Mouse (Mus musculus): Measurements from ENCODE around the gene Stx1a. TPM values are rescaled to one million over a fixed set of nuclear protein-coding genes. Genes with fewer than 3 reads are reported as not detected.

Gene Stx1a
- polyA plus RNA-seq, 1 experiment from 2014 or later: 6.6 TPM

DNA sequence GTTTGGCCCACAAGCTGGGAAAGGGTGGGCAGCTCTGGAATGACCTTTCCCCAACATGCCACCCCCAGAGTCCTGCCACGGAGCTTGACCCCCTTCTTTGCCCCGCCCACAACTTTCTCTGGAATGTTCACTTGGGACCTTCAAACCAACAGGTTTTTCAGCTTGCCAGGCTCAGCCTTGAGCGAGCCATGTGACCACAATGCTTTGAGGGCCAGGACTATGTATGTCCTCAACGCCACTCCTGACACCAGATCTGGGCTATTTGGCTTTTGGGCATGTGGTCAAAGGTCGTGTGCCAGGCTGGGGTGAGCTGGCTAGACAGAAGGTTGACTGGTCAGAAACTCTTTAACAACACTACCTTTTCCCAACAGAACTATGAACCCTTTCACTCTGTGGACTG lies 21.1 kb upstream of the Stx1a start:
- 0 out of 2 replicates have a peak overlapping the region, but pooled peaks have one; percentile 42 for H3K27ac ChIP-seq
- H3K27me3 ChIP-seq (ENCODE audit: insufficient read depth, low read length): no peaks in the 10 kb centered on the region
- H3K4me3 ChIP-seq (replicated peaks; ENCODE audit: low read depth, low read length): no peak overlapping the region
- no peak overlapping the region for H3K9ac ChIP-seq (ENCODE audit: low read depth, low read length)
- ATAC-seq (replicated peaks; ENCODE audit: low FRiP score, low read depth): peak; percentile 67
- no peak for TF ChIP-seq CTCF (IDR thresholded peaks at IDR 0.05; ENCODE audit: low read depth)
- peaks cover 4% of the 10 kb centered on the region; the same call in 1 of the 2 replicates for H3K4me1 ChIP-seq (replicated peaks; ENCODE audit: insufficient read depth, low read length)
- no peak for DNase-seq (ENCODE audit: low spot score)
- no peak overlapping the region for H3K4me2 ChIP-seq (ENCODE audit: low read length)
- H3K9me3 ChIP-seq (replicated peaks; ENCODE audit: low read length): no peaks in the 10 kb centered on the region
- no peaks in the 10 kb centered on the region for H3K36me3 ChIP-seq (ENCODE audit: insufficient read depth, low read length)
- WGBS: 58% methylated on average over 5 of the region's 5 CpGs

DNA sequence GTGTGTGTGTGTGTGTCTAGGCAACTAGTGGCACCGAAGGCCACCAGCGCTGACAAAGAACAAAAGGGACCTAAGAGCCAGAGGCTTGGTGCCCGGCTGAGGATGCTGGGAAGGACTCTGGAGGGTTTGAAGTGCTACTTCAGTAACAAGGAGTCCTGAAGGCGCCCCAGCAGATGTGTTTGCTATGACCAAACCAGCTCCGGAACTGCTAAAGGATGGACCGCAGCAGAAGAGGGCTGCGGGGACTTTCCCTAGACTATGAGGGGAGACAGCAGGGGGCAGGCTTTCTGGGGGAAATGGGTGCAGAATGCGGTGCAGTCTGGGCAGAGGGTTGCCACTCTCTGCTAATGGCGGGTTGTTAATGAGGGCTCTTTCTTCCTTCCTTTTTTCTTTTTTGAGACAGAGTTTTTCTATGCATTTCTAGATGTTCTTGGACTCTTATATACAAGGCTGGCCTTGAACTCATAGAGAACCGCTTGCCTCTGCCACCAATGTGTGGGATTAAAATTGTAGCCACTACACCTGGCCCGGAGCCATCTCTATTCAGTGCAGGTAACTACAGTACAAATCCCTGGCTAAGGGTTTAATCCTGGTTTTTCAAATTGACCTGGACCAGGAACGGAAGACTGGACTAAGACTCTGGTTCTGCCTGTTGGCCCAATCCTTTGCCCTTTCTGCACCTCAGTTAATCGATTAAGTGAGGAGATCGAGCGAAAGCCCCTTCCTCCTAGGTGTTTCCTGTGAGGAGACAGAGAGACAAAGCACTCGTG lies 15.3 kb upstream of the Stx1a start:
- 36% methylated on average over 16 of the region's 16 CpGs for WGBS
- no peak for DNase-seq (ENCODE audit: low spot score)
- peak overlapping the region; percentile 72 for H3K4me2 ChIP-seq (ENCODE audit: low read length)

DNA sequence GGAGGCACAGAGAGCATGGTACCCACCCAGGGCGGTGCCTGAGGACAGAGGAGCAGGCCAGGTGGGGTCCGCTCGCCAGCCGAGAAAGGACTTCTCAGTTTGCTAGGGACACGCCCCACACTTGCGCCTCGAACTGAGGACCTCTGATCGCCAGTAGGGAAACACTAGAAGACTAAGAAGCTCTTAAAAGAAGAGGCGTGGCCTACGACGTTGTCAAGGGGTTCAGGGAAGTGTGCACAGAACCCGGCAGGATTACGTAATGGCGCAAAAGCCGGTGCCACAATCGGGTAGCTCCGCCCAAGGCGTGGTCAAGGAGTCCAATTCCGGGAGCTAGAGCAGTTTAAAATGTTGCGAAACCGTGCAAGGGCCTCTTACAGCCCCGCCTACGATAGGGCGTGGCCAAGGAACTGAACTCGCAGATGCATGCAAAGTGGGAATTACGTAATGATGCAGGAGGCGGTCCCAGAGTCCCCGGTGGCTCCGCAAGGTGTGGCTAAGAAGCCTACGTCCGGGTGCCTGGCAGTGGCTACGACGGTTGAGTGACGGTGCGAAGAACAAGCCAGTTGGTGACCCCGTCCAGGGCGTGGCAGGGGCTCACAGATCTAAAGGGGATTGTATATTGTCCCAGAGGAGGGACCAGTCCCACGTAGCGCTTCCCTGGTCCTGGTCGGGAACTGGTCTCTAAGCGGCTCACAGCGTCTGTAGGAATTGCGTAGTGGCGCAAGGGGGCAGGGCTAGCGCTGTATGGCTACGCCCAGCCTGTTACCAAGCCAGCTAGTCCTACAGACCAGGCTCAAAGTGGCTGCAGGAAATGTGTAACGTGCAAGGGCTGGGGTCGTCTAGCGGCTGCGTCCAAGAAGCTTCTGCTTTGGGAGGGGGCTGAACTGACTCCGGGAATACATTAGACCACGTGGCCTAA lies 14.4 kb upstream of the Stx1a start, which contains the start of gene Abhd11:
Gene Abhd11, plus strand, starts transcription at position 482 of the 919 bp plus-strand sequence.
- Histone ChIP-seq H3K4me2 (ENCODE audit: low read length) (peak within 1 kb of the TSS; percentile 72), H3K9me3 (replicated peaks; ENCODE audit: low read length) (no peaks in the 10 kb centered on the region), H3K9ac (ENCODE audit: low read depth, low read length) (peak within 1 kb of the TSS; percentile 63), H3K4me1 (replicated peaks; ENCODE audit: insufficient read depth, low read length) (peaks cover 6% of the 10 kb centered on the region; the same call in 1 of the 2 replicates), H3K27me3 (ENCODE audit: insufficient read depth, low read length) (no peaks in the 10 kb centered on the region), H3K27ac (peak within 1 kb of the TSS; percentile 96), H3K36me3 (ENCODE audit: insufficient read depth, low read length) (no peaks in the 10 kb centered on the region), H3K4me3 (replicated peaks; ENCODE audit: low read depth, low read length) (peak within 1 kb of the TSS; percentile 54)
- under 1% methylated on average over 52 of the region's 52 CpGs for WGBS
- TF ChIP-seq CTCF (IDR thresholded peaks at IDR 0.05; ENCODE audit: low read depth): peak; percentile 45
- DNase-seq (ENCODE audit: low spot score) (peak; percentile 100), ATAC-seq (replicated peaks; ENCODE audit: low FRiP score, low read depth) (peak; percentile 88)

More for the DNA sequence above, 15.3 kb upstream of the Stx1a start:
- Histone ChIP-seq H3K27ac (peak overlapping the region; percentile 93), H3K36me3 (ENCODE audit: insufficient read depth, low read length) (no peaks in the 10 kb centered on the region), H3K4me3 (replicated peaks; ENCODE audit: low read depth, low read length) (peak overlapping the region; percentile 41), H3K9me3 (replicated peaks; ENCODE audit: low read length) (no peaks in the 10 kb centered on the region), H3K4me1 (replicated peaks; ENCODE audit: insufficient read depth, low read length) (peaks cover 5% of the 10 kb centered on the region; the same call in 1 of the 2 replicates), H3K9ac (ENCODE audit: low read depth, low read length) (peak overlapping the region; percentile 62), H3K27me3 (ENCODE audit: insufficient read depth, low read length) (no peaks in the 10 kb centered on the region)
- TF ChIP-seq CTCF (IDR thresholded peaks at IDR 0.05; ENCODE audit: low read depth): peak; percentile 40
- ATAC-seq (replicated peaks; ENCODE audit: low FRiP score, low read depth): no peak

DNA sequence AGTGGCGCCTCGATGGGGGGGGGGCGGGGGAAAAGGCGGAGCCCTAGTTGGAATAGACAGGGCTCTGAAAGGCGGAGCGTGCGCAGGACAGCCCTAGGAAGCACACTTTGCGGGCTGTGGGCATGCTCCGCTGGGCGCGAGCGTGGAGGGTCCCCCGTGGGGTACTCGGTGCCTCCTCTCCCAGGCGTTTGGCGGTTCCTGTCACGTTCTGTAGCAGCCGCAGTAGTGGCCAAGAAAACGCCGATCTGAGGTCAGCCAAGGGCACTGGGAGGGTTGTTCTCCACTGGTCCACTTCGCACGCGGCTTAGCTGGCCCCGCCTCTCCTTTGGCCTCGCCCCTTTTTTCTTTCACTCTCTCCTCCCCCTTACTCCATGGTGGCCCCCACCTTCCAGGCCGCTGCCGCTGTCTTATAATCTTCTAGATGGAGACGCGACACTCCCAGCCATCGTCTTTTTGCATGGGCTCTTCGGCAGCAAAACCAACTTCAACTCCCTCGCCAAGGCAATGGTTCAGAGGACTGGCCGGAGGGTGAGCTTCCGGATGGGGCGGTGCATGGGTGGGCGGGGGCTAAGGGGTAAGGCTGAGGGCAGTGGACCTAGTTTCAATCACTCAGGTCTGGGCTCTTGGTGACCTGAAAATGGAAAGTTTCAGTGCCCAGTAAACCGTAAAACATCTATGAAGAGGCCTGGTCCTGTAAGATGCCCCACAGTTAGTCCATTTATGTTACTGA lies 13.5 kb upstream of the Stx1a start:
- peak overlapping the region; percentile 69 for H3K4me2 ChIP-seq (ENCODE audit: low read length)
- peaks cover 6% of the 10 kb centered on the region; the same call in 1 of the 2 replicates for H3K4me1 ChIP-seq (replicated peaks; ENCODE audit: insufficient read depth, low read length)
- H3K27me3 ChIP-seq (ENCODE audit: insufficient read depth, low read length): no peaks in the 10 kb centered on the region
- DNase-seq (ENCODE audit: low spot score): peak; percentile 96
- peak overlapping the region; percentile 63 for H3K9ac ChIP-seq (ENCODE audit: low read depth, low read length)
- H3K4me3 ChIP-seq (replicated peaks; ENCODE audit: low read depth, low read length): peak overlapping the region; percentile 54
- TF ChIP-seq CTCF (IDR thresholded peaks at IDR 0.05; ENCODE audit: low read depth): no peak
- 0% methylated on average over 35 of the region's 37 CpGs for WGBS
- ATAC-seq (replicated peaks; ENCODE audit: low FRiP score, low read depth): peak; percentile 61
- H3K9me3 ChIP-seq (replicated peaks; ENCODE audit: low read length): no peaks in the 10 kb centered on the region
- H3K27ac ChIP-seq: peak overlapping the region; percentile 96
- H3K36me3 ChIP-seq (ENCODE audit: insufficient read depth, low read length): no peaks in the 10 kb centered on the region

DNA sequence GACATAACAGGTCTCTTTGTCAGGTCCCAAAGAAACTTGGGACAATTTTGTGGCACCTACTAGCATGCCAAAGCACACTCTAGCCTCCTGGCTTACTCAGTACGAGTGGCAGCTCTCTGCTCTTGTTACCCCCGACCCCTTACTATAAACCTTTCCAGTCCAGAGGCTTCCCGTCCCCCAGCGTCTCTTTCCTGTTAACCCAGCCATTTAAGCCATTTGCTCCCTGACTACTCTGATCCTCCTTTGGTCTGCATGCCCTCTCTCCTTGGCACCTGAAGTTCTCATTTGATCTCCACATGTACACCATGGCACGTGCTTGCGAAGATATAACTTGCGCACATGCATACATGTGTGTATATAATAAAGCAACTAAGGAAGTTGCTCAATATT lies 13.0 kb upstream of the Stx1a start:
- ATAC-seq (replicated peaks; ENCODE audit: low FRiP score, low read depth): no peak
- H3K27ac ChIP-seq: peak overlapping the region; percentile 96
- no peaks in the 10 kb centered on the region for H3K27me3 ChIP-seq (ENCODE audit: insufficient read depth, low read length)
- no peak for TF ChIP-seq CTCF (IDR thresholded peaks at IDR 0.05; ENCODE audit: low read depth)
- WGBS: 39% methylated on average over 7 of the region's 7 CpGs
- DNase-seq (ENCODE audit: low spot score): no peak
- peaks cover 6% of the 10 kb centered on the region; the same call in 1 of the 2 replicates for H3K4me1 ChIP-seq (replicated peaks; ENCODE audit: insufficient read depth, low read length)
- no peaks in the 10 kb centered on the region for H3K9me3 ChIP-seq (replicated peaks; ENCODE audit: low read length)
- H3K9ac ChIP-seq (ENCODE audit: low read depth, low read length): peak overlapping the region; percentile 63; the same call in 1 of the 2 replicates
- peak overlapping the region; percentile 69 for H3K4me2 ChIP-seq (ENCODE audit: low read length)
- H3K36me3 ChIP-seq (ENCODE audit: insufficient read depth, low read length): no peaks in the 10 kb centered on the region
- H3K4me3 ChIP-seq (replicated peaks; ENCODE audit: low read depth, low read length): peak overlapping the region; percentile 54
